Mouse (Mus musculus): Measurements from ENCODE around the gene Gm20431.

GRCm38 (mm10) chr2:167706183-167706939, 45.1 kb upstream of the Gm20431 start:
- TF ChIP-seq CTCF (IDR thresholded peaks at IDR 0.05; ENCODE audit: insufficient read depth, low read length) (no peak), POLR2A (IDR thresholded peaks at IDR 0.05; ENCODE audit: borderline replicate concordance, extremely low read depth, low read depth, low read length) (no peak)

Data from lung, adult 2 months (tissue).